Mouse (Mus musculus) layer of hippocampus, postnatal 25 days (tissue): ENCODE results near the gene Slc30a2. TPM values are rescaled to one million over a fixed set of nuclear protein-coding genes. Genes with fewer than 3 reads are reported as not detected.

Source experiments
- DNase-seq, 2 experiments: peaks; one replicate each; pipeline ENCODE4 v3.0.0; 2022; ENCODE audit warnings: mixed read lengths in 2 of 2, low spot score in 1 of 2; ENCODE audit errors: extremely low spot score in 1 of 2
- total RNA-seq, 2 experiments: library from RNA; stranded (reverse); gene quantifications; 2 replicates each; pipeline ENCODE4 v1.2.3; 2021

Slc30a2 gene
- total RNA-seq, 2 experiments from 2014 or later, result 0.12 TPM; not detected in 1

DNA sequence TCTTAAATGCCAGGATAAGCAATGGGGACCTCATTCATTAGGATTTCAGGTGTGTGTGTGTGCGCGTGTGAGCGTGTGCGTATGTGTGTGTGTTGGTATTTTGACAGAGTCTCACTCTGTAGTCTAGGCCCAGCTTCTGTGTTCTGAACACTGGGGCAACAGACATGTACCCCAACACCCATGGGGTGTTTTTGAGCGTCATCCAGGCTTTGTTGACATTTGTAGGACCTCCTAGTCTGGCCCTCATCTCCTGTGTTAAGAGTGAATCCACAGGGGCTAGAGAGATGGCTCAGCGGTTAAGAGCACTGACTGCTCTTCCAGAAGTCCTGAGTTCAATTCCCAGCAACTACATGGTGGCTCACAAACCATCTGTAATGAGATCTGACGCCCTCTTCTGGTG lies 52.2 kb downstream of the Slc30a2 start:
- no peak for DNase-seq

DNA sequence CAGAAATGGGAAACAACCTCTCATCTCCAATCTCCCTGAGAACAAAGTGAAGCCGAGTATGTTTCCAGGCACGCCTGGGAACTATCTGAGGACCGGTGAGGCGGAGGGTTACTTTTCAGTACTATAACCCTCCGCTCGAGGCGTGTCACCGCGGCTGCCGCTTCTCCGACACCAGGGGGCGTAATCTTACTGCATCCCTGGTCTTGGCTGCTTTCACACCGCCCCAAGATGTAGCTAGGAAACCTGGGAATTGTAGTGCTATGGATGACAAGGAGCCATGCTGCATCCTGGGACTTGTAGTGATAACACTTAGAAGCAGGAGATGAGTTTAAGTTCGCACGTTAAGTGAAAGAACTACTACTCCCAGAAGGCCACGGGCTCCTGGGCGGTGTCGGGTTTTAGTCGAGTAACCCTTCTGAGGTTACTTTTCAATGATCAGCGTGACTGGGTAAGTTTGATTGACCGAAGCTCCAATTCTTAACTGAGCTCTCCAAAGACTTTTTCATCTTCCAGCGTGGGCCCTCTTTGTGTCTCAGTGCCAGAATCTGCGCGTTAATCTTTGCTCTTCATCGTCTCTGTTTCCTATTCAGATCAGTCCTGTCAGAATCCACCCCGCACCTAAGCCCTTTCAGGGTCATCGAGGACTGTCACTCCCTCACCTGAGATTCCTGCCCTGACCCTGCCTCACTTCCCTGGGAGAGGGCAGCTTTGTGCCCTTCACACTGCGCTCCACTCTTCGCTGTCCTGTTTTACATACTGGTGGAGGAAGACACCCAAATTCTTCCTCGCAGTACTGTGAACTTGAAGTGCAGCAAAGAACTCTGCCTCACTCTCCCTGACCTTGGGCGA lies 53.2 kb downstream of the Slc30a2 start, which contains the start of gene Pafah2:
Pafah2 (plus strand) TSS at position 344 of the 849 bp plus-strand sequence.
- peak; percentile 85 to 87 for DNase-seq

DNA sequence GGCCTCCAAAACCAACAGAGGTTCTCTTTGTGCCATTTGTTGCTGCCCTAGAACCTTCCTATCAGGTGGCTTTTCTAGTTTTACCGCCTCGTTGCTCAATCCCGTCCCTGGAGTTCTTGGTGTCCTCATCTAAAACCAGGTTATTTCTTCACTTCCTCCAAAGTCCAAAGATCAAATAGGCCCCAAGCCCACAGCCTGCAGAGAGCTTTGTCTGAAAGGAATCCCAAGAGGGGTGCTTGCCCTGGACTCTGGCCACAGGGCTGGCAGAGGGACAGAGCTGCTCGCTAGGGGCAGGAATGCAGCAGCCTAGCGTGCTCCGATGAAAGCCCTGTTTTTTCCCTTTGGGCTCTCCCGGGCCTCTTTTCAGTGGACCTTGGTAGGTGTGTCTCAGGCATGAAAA lies 54.1 kb downstream of the Slc30a2 start:
- DNase-seq, result no peak

DNA sequence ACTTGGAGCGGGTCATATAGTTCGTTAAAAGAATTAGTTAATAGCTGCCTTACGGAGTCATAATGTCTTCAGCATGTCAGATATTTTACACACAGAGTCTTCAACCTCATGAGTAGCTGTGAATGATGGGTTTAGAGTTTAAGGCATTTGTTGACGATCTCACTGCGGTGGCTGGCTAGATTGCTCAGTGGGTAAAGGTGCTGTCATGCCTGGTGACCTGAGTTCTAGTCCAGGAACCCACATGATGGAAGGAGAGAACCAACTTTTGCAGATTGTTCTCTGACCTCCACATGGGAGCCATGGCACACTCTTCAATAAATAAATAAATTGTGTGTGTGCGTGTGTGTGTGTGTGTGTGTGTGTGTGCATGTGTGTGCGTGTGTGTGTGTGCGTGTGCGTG lies 54.8 kb downstream of the Slc30a2 start:
- DNase-seq, result no peak

DNA sequence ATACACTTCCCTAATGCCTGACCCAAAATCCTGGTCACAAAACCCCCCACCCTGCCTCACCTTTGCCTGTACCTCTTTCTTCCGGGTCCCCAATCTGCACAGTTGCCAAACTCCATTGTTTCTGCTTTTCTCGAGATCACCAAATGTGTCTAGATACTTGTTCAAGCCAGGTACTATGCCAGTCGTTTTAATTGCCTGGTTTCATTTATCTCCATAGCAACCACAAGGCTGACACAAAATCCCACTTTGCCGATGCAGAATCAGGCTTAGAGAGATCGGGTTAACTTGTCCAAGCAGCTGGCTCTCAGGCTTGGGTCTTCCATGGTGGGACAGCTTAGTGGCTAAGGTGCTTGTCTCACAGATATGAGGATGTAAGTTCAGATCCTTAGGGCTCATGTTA lies 57.2 kb downstream of the Slc30a2 start:
- DNase-seq, result no peak

DNA sequence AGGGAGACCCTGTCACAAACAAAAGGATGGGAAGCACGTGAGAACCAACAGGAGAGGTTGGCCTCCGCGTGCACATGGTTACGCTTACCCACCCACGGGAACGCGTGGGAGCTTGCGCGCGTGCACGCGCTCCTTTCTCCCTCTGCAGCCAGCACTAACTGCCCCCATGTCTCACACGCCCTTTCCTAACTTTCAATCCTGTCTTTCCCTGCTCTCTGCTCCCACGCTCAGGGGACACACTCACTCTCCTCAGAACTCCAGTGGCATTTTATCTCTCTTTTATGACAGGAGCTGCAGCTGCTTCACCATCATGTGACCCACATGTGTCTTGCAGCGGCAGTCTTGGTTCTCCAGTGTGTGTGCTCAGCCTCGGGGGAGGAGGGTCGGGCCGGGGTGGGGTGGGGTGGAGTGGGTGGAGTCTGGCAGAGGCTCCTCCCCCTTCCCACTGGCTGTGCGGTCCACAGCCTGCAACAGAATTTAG lies 58.2 kb downstream of the Slc30a2 start:
- DNase-seq, result peak; percentile 50 to 56

DNA sequence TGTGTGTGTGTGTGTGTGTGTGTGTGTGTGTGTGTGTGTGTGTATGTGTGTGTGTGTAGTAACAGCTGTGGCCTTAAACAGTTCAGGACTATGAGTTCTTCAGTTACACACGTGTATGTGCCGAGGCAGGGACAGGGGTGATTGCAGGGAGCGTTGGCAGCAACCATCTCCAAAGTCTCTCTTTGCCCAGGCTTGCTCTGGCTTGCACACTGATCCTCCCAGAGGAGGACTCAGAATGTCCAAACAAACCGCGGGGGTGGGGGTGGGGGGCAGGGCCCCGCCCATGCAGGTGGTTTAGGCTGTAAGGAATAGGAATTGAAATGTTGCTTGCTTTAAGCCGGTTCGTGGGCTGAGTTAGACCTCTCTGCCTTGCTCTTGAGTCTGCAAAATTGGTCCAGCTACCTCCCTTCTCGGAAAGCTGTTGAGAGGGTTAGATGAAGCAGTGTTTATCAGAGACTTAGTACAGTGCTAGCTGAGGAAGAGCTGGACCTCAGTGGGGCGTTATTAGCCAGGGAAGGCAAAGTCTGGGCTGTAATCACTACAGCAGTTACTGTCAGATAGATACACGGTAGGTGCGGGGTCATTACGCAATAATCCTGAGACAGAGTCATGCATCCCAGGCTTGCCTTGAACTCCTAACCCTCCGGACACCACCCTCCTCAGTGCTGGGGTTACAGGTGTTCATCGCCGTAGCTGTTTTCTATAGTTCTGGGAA lies 59.0 kb downstream of the Slc30a2 start:
- DNase-seq, result no peak

DNA sequence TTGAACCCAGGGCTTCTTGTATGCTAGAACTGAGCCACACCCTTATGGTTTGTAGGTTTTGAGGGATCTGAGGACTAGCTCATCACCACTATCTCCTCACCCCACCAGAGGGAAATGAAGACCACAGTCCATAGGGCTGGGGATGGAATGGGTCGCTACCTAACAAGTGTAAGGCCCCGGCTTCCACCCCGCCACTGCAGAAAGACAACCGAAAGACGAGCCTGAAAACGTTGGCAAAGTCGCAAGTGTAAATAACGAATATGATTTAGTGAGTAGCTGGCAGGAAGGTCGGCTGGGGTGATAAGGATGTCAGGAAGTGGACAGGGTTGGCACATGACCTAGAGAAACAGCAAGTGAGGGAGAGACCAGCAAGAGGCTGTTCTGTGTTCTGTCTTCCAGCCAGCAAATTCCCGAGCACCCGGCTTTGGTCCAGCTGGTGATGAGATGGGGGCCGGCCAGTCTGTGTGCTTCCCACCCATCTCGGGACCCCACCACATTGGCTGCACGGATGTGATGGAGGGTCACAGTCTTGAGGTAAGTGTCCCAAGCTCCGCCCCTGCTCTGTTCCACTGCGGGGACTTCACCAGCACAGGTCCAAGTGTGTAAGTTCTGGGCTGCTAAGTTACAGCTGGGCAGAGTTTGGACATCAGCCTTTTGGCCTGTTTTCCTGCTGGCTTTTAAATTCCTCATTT lies 59.7 kb downstream of the Slc30a2 start:
- DNase-seq, result no peak

DNA sequence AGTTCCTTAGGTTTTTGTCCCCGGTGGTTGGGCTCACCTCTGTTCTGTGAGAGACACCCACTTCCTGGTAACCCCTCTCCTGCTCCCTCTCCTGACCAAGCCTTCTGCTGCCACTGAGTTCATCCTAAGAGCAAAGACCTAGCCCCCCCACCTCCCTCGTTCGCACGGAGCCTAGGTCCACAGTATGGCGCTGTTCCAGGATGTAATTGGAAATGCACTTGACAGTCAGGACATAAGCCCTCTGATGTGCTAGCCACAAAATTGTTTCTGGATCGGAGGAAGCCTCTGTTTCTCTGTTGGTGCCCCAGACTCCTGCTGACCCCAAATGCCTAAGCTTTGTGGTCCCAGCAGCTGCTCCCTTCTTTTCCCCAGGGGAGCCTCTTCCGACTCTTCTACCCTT lies 60.7 kb downstream of the Slc30a2 start:
- DNase-seq, result no peak

Other genes starting within 250 kb of the Slc30a2 start
- 1 to 10 TPM; 1.6 TPM for gene Cd52, start 248.1 kb upstream of the Slc30a2 start, total RNA-seq
- 10 to 100 TPM; 24.0 to 32.1 TPM for gene Ubxn11, start 240.6 kb upstream of the Slc30a2 start, total RNA-seq
- gene Sh3bgrl3, start 214.4 kb upstream of the Slc30a2 start, total RNA-seq, result 100 to 1,000 TPM; 281 to 297 TPM
- 10 to 100 TPM; 11.9 to 13.9 TPM for gene Cep85, start 156.1 kb upstream of the Slc30a2 start, total RNA-seq
- not detected for gene Gm7534, start 140.2 kb upstream of the Slc30a2 start, total RNA-seq
- not detected for gene Catsper4, start 115.8 kb upstream of the Slc30a2 start, total RNA-seq
- under 1 TPM; 0.57 to 0.70 TPM for gene Cnksr1, start 104.8 kb upstream of the Slc30a2 start, total RNA-seq
- gene E130218I03Rik, start 99.5 kb upstream of the Slc30a2 start, total RNA-seq, result not detected
- gene Zfp593, start 97.6 kb upstream of the Slc30a2 start, total RNA-seq, result 10 to 100 TPM in 1 of 2 experiments, 1 to 10 TPM in 1; 9.9 to 10.3 TPM
- gene Gm30191, start 96.2 kb upstream of the Slc30a2 start, total RNA-seq, result not detected
- gene Grrp1, start 89.1 kb upstream of the Slc30a2 start, total RNA-seq, result 1 to 10 TPM; 3.0 to 3.9 TPM
- gene Pdik1l, start 55.3 kb upstream of the Slc30a2 start, total RNA-seq, result 10 to 100 TPM; 15.2 to 16.7 TPM
- not detected for gene Trim63, start 28.1 kb upstream of the Slc30a2 start, total RNA-seq
- gene Extl1, start 40.7 kb downstream of the Slc30a2 start, total RNA-seq, result 10 to 100 TPM; 46.8 TPM
- 1 to 10 TPM; 5.0 to 7.6 TPM for gene Pafah2, start 53.1 kb downstream of the Slc30a2 start, total RNA-seq
- gene Stmn1, start 125.1 kb downstream of the Slc30a2 start, total RNA-seq, result 100 to 1,000 TPM; 338 to 387 TPM
- 10 to 100 TPM; 53.2 to 66.7 TPM for gene Paqr7, start 153.5 kb downstream of the Slc30a2 start, total RNA-seq
- under 1 TPM in 1 of 2 experiments, not detected in 1; 0.57 TPM for gene Aunip, start 167.8 kb downstream of the Slc30a2 start, total RNA-seq
- gene Mtfr1l, start 192.2 kb downstream of the Slc30a2 start, total RNA-seq, result 10 to 100 TPM; 69.5 to 72.0 TPM
- 10 to 100 TPM; 15.5 to 16.5 TPM for gene Selenon, start 209.0 kb downstream of the Slc30a2 start, total RNA-seq